8 mouse cellular contexts compared by ENCODE assay signal in genomic region chr7:122968751-122969150, GRCm38 (mm10). TPM values are rescaled to one million over a fixed set of nuclear protein-coding genes. Genes with fewer than 3 reads are reported as not detected.
DNase-seq lines count a peak whose midpoint lies in the region; ATAC-seq and TF ChIP-seq lines count a peak whose summit lies in the region.

No protein-coding gene starts in this region.

- peak overlapping the region; percentile 100 for H3K27ac ChIP-seq in layer of hippocampus, adult 2 months
- no peak overlapping the region for H3K27ac ChIP-seq in embryonic facial prominence, embryonic 12.5 days
- H3K27ac ChIP-seq in limb, embryonic 10.5 days, result peak overlapping the region; percentile 99; the same call in 1 of the 2 replicates
- peak overlapping the region; percentile 91; the same call in 1 of the 2 replicates for H3K27ac ChIP-seq in neural tube, embryonic 14.5 days (ENCODE audit: low read depth, low read length)

- H3K4me3 ChIP-seq in layer of hippocampus, adult 2 months, result peak overlapping the region; percentile 99
- no peak overlapping the region for H3K4me3 ChIP-seq in embryonic facial prominence, embryonic 12.5 days
- H3K4me3 ChIP-seq in limb, embryonic 10.5 days, result peak overlapping the region; percentile 100
- no peak overlapping the region; the same call in 1 of the 2 replicates for H3K4me3 ChIP-seq in neural tube, embryonic 14.5 days (ENCODE audit: low read depth, low read length)

- H3K27me3 ChIP-seq in embryonic facial prominence, embryonic 12.5 days, result no peaks in the 10 kb centered on the region
- H3K27me3 ChIP-seq in limb, embryonic 10.5 days (ENCODE audit: low read depth, poor library complexity, severe bottlenecking), result no peaks in the 10 kb centered on the region
- H3K27me3 ChIP-seq in neural tube, embryonic 14.5 days (ENCODE audit: control insufficient read depth, insufficient read depth, low read length), result no peaks in the 10 kb centered on the region

- 62% methylated on average over 4 of the region's 4 CpGs for WGBS in embryonic facial prominence, embryonic 12.5 days
- 76% methylated on average over 4 of the region's 4 CpGs for WGBS in limb, embryonic 10.5 days
- 58% methylated on average over 4 of the region's 4 CpGs for WGBS in neural tube, embryonic 14.5 days

- no peak overlapping the region for H3K9ac ChIP-seq in embryonic facial prominence, embryonic 12.5 days
- H3K9ac ChIP-seq in neural tube, embryonic 14.5 days (replicated peaks; ENCODE audit: low read depth, low read length), result no peak overlapping the region

- peaks cover 10% of the 10 kb centered on the region; the same call in 1 of the 2 replicates for H3K36me3 ChIP-seq in embryonic facial prominence, embryonic 12.5 days
- H3K36me3 ChIP-seq in limb, embryonic 10.5 days, result peaks cover 22% of the 10 kb centered on the region
- H3K36me3 ChIP-seq in neural tube, embryonic 14.5 days (ENCODE audit: control insufficient read depth, insufficient read depth, low read length), result no peaks in the 10 kb centered on the region

- no peak for DNase-seq in layer of hippocampus, adult 2 months (ENCODE audit: low spot score in 2 of 2)
- DNase-seq in layer of hippocampus, adult 9-11 months, result no peak
- DNase-seq in limb, embryonic 10.5 days (ENCODE audit: low spot score), result no peak
- no peak for DNase-seq in gastrocnemius, adult 8-10 months (ENCODE audit: low spot score in 2 of 2)
- no peak for DNase-seq in lung, postnatal 10 days

- peak overlapping the region; percentile 72 for H3K4me2 ChIP-seq in embryonic facial prominence, embryonic 12.5 days (replicated peaks)
- peak overlapping the region; percentile 98 for H3K4me2 ChIP-seq in neural tube, embryonic 14.5 days (ENCODE audit: low read depth, low read length)

- no peaks in the 10 kb centered on the region for H3K9me3 ChIP-seq in embryonic facial prominence, embryonic 12.5 days
- H3K9me3 ChIP-seq in limb, embryonic 10.5 days (replicated peaks), result no peaks in the 10 kb centered on the region
- H3K9me3 ChIP-seq in neural tube, embryonic 14.5 days (ENCODE audit: control insufficient read depth, low read length), result no peaks in the 10 kb centered on the region

- TF ChIP-seq CTCF in layer of hippocampus, adult 2 months (conservative IDR thresholded peaks at IDR 0.05), result peak; percentile 26; the same call in 1 of the 2 replicates

- ATAC-seq in embryonic facial prominence, embryonic 12.5 days (ENCODE audit: insufficient number of reproducible peaks, insufficient read depth, low FRiP score, low TSS enrichment), result no peak
- ATAC-seq in neural tube, embryonic 14.5 days (ENCODE audit: low read depth), result no peak
- no peak for ATAC-seq in monocyte, adult 5-6 weeks (replicated peaks; ENCODE audit: insufficient number of reproducible peaks, low FRiP score, low TSS enrichment, poor library complexity, severe bottlenecking)

- H3K4me1 ChIP-seq in embryonic facial prominence, embryonic 12.5 days, result peaks cover 19% of the 10 kb centered on the region
- peaks cover 22% of the 10 kb centered on the region for H3K4me1 ChIP-seq in limb, embryonic 10.5 days
- peaks cover 20% of the 10 kb centered on the region for H3K4me1 ChIP-seq in neural tube, embryonic 14.5 days (ENCODE audit: control insufficient read depth, insufficient read depth, low read length)

RNA-seq across cellular contexts. Expression of gene Rbbp6, which starts 3.3 kb away (rescaled TPM):
- total RNA-seq in layer of hippocampus, adult 2 months (2021), result 10 to 100 TPM; 70.9 to 78.7 TPM
- 37.4 and 40.4 TPM in 2 replicates for polyA plus RNA-seq in embryonic facial prominence, embryonic 12.5 days (2016; fragmentation: Nextera tagmentation; extraction: Ambion mirVana)
- polyA plus RNA-seq in limb, embryonic 10.5 days (2016; fragmentation: Nextera tagmentation; extraction: Ambion mirVana), result 27.5 and 28.9 TPM in 2 replicates
- polyA plus RNA-seq in neural tube, embryonic 14.5 days (2014; fragmentation: Nextera tagmentation; extraction: Ambion mirVana), result 33.7 and 37.1 TPM in 2 replicates
- 10 to 100 TPM; 19.9 to 30.5 (median 22.2) TPM for total RNA-seq in gastrocnemius, adult 8-10 months (2022)
- 62.3 to 104 TPM (median 75.5 TPM) in 3 replicates for total RNA-seq in monocyte, adult 5-6 weeks (2017)

Comparison
In these comparisons a context has a peak if more than half of its experiments do, and no peak if none do; other contexts are left out.
1. H3K4me3 ChIP-seq: peak in layer of hippocampus, adult 2 months (single experiment) and limb, embryonic 10.5 days (single experiment); none in embryonic facial prominence, embryonic 12.5 days (single experiment) and neural tube, embryonic 14.5 days (single experiment).